Mouse (Mus musculus): ENCODE results near the gene Cby1.
"Not testable (repeated sequence)": the region's sequence is repeated elsewhere in the genome, so short reads cannot be mapped to it uniquely, and the experiment has no call there.

The Cby1 gene

GRCm38 (mm10) chr15:79658531-79659375, at the start of gene Cby1, which contains the start of gene Fam227a:
Gene Cby1 (plus strand): TSS chr15:79659199.
Gene Fam227a (minus strand): TSS chr15:79658956.
- DNase-seq, result peak; percentile 90 to 95

GRCm38 (mm10) chr15:79609226-79609625, 49.8 kb upstream of the Cby1 start:
- DNase-seq, result no peak

- DNase-seq, result no peak
These were observed 43.5 kb upstream of the Cby1 start for GRCm38 (mm10) chr15:79615501-79615900.

GRCm38 (mm10) chr15:79616729-79617128, 42.3 kb upstream of the Cby1 start:
- DNase-seq, result no peak

- DNase-seq, result no peak
These were observed 41.9 kb upstream of the Cby1 start for GRCm38 (mm10) chr15:79617135-79617534.

- DNase-seq, result no peak
These were observed 40.5 kb upstream of the Cby1 start for GRCm38 (mm10) chr15:79618456-79618855.

- no peak for DNase-seq
These were observed 39.1 kb upstream of the Cby1 start for GRCm38 (mm10) chr15:79619770-79620414.

GRCm38 (mm10) chr15:79630471-79630870, 28.5 kb upstream of the Cby1 start:
- no peak for DNase-seq

- DNase-seq, result no peak
These were observed 17.7 kb upstream of the Cby1 start for GRCm38 (mm10) chr15:79641135-79641817.

GRCm38 (mm10) chr15:79645483-79645882, 13.5 kb upstream of the Cby1 start:
- no peak for DNase-seq

GRCm38 (mm10) chr15:79648130-79648529, 10.9 kb upstream of the Cby1 start:
- DNase-seq, result no peak

GRCm38 (mm10) chr15:79650569-79650968, 8.4 kb upstream of the Cby1 start:
- DNase-seq, result peak in 1 of 2 experiments; percentile 40

- no peak for DNase-seq
These were observed 7.5 kb upstream of the Cby1 start for GRCm38 (mm10) chr15:79651481-79651880.

- DNase-seq, result no peak
These were observed 2.5 kb upstream of the Cby1 start for GRCm38 (mm10) chr15:79656451-79656850.

- DNase-seq, result peak; percentile 77 to 92
These were observed 1.0 kb upstream of the Cby1 start for GRCm38 (mm10) chr15:79657837-79658530.

- DNase-seq, result peak in 1 of 2 experiments; percentile 51
These were observed 2.9 kb downstream of the Cby1 start for GRCm38 (mm10) chr15:79661852-79662251.

GRCm38 (mm10) chr15:79664666-79665065, 5.7 kb downstream of the Cby1 start:
- DNase-seq, result no peak

- no peak for DNase-seq
These were observed 10.2 kb downstream of the Cby1 start for GRCm38 (mm10) chr15:79669195-79669594.

- peak; percentile 90 to 91 for DNase-seq
These were observed 11.4 kb downstream of the Cby1 start, which contains the start of gene Tomm22 for GRCm38 (mm10) chr15:79670249-79670971. Gene Tomm22 (plus strand): TSS chr15:79670861.

- no peak for DNase-seq
These were observed 11.9 kb downstream of the Cby1 start for GRCm38 (mm10) chr15:79670972-79671299.

GRCm38 (mm10) chr15:79671828-79672348, 12.9 kb downstream of the Cby1 start:
- not testable (repeated sequence) for DNase-seq

GRCm38 (mm10) chr15:79677936-79678335, 18.9 kb downstream of the Cby1 start:
- DNase-seq, result no peak

All from kidney, adult 8-10 months (tissue).